Mouse (Mus musculus) CH12.LX (cell line): ENCODE data around the gene Prkci. TPM values are rescaled to one million over a fixed set of nuclear protein-coding genes. Genes with fewer than 3 reads are reported as not detected.

Experiments
- DNase-seq: peaks from one replicate; pipeline ENCODE4 v3.0.0-alpha.2; 2013; ENCODE audit errors: extremely low read depth
- H3K27ac ChIP-seq: 2 replicates; pipeline ENCODE4 v1.5.1; 2012; ENCODE audit warnings: low read depth, mild to moderate bottlenecking, control low read depth, moderate library complexity; ENCODE audit not compliant: insufficient read depth
- H3K27me3 ChIP-seq: replicated peaks from 2 replicates; pipeline ENCODE3; 2012; ENCODE audit warnings: inconsistent platforms
- H3K36me3 ChIP-seq, 2 experiments: replicated peaks in 1 of 2; 2 replicates each; pipeline versions ENCODE3 to v1.6.1; 2012; ENCODE audit warnings: inconsistent platforms in 1 of 2, low read length in 1 of 2, mild to moderate bottlenecking in 1 of 2, mixed read lengths in 1 of 2, moderate library complexity in 1 of 2; ENCODE audit not compliant: control insufficient read depth in 1 of 2, insufficient read depth in 1 of 2
- H3K4me1 ChIP-seq, 2 experiments: 2 replicates each; pipeline ENCODE4 v1.6.1; 2012; ENCODE audit warnings: inconsistent platforms in 1 of 2, moderate library complexity in 1 of 2; ENCODE audit not compliant: insufficient read depth in 2 of 2, control insufficient read depth in 1 of 2
- H3K4me2 ChIP-seq: 2 replicates; pipeline ENCODE4 v1.6.1; 2012; ENCODE audit warnings: low read depth, mild to moderate bottlenecking, control low read depth; ENCODE audit not compliant: poor library complexity, insufficient read depth, severe bottlenecking
- H3K4me3 ChIP-seq, 3 experiments: fragments of 150-350 bp in 1 of 3; sonication (generic) in 1 of 3; replicated peaks in 1 of 3; 2 replicates each; pipeline versions ENCODE3 to v1.5.1; 2011 to 2012; ENCODE audit warnings: low read depth in 2 of 3, low read length in 2 of 3, mild to moderate bottlenecking in 2 of 3, moderate library complexity in 2 of 3, control low read depth in 1 of 3, improper control_type of control experiment in 1 of 3, inconsistent platforms in 1 of 3, mixed read lengths in 1 of 3; ENCODE audit not compliant: poor library complexity in 1 of 3
- H3K79me2 ChIP-seq: replicated peaks from 2 replicates; pipeline ENCODE4 v1.6.1; 2012; ENCODE audit warnings: mild to moderate bottlenecking, moderate library complexity; ENCODE audit not compliant: control insufficient read depth, poor library complexity, insufficient read depth, severe bottlenecking; ENCODE audit errors: extremely low read depth
- H3K9ac ChIP-seq: 2 replicates; pipeline ENCODE4 v1.6.1; 2012; ENCODE audit warnings: low read depth, mild to moderate bottlenecking, control low read depth, moderate library complexity; ENCODE audit not compliant: insufficient read depth
- H3K9me3 ChIP-seq: replicated peaks from 2 replicates; pipeline ENCODE3; 2012; ENCODE audit warnings: low read length, inconsistent platforms, mixed read lengths
- CHD1 ChIP-seq: IDR thresholded peaks from 2 replicates; pipeline ENCODE4 v1.6.1; 2012; ENCODE audit warnings: low read depth, low read length, improper control_type of control experiment, inconsistent platforms
- CHD2 ChIP-seq: IDR thresholded peaks from 2 replicates; pipeline ENCODE4 v1.6.1; 2011; ENCODE audit warnings: low read length, improper control_type of control experiment
- CTCF ChIP-seq, 2 experiments: IDR thresholded peaks in 1 of 2; conservative IDR thresholded peaks in 1 of 2; 2 replicates each; pipeline ENCODE4 v1.5.1; 2011 to 2012; ENCODE audit warnings: low read depth in 2 of 2, low read length in 2 of 2, improper control_type of control experiment in 1 of 2, inconsistent platforms in 1 of 2, mild to moderate bottlenecking in 1 of 2, moderate library complexity in 1 of 2
- E2F4 ChIP-seq: IDR thresholded peaks from 2 replicates; pipeline ENCODE4 v1.6.1; 2011; ENCODE audit warnings: low read depth, low read length, improper control_type of control experiment; ENCODE audit not compliant: insufficient replicate concordance
- ELF1 ChIP-seq: IDR thresholded peaks from 2 replicates; pipeline ENCODE4 v1.6.1; 2014; ENCODE audit warnings: low read depth, mild to moderate bottlenecking, inconsistent platforms, low read length, improper control_type of control experiment
- EP300 ChIP-seq: IDR thresholded peaks from 2 replicates; pipeline ENCODE4 v1.6.1; 2011; ENCODE audit warnings: low read length, improper control_type of control experiment
- ETS1 ChIP-seq: conservative IDR thresholded peaks from 2 replicates; pipeline ENCODE4 v1.6.1; 2012; ENCODE audit warnings: low read depth, mild to moderate bottlenecking, inconsistent platforms, low read length, improper control_type of control experiment, moderate library complexity
- GABPA ChIP-seq: IDR thresholded peaks from 2 replicates; pipeline ENCODE4 v1.6.1; 2012; ENCODE audit warnings: low read depth, low read length, improper control_type of control experiment, inconsistent platforms; ENCODE audit not compliant: insufficient replicate concordance
- IRF4 ChIP-seq: IDR thresholded peaks from 2 replicates; pipeline ENCODE4 v1.6.1; 2014; ENCODE audit warnings: low read depth, mild to moderate bottlenecking, inconsistent platforms, low read length, improper control_type of control experiment
- JUN ChIP-seq: IDR thresholded peaks from 2 replicates; pipeline ENCODE4 v1.6.1; 2011; ENCODE audit warnings: low read depth, mild to moderate bottlenecking, low read length, improper control_type of control experiment, moderate library complexity; ENCODE audit not compliant: insufficient read depth
- JUND ChIP-seq: conservative IDR thresholded peaks from 2 replicates; pipeline ENCODE4 v1.6.1; 2011; ENCODE audit warnings: low read depth, low read length, improper control_type of control experiment
- MAZ ChIP-seq: IDR thresholded peaks from 2 replicates; pipeline ENCODE4 v1.6.1; 2012; ENCODE audit warnings: low read depth, mild to moderate bottlenecking, inconsistent platforms, low read length, improper control_type of control experiment, moderate library complexity
- MXI1 ChIP-seq: IDR thresholded peaks from 2 replicates; pipeline ENCODE4 v1.6.1; 2011; ENCODE audit warnings: mild to moderate bottlenecking, low read depth, low read length, improper control_type of control experiment
- NELFE ChIP-seq: IDR thresholded peaks from 2 replicates; pipeline ENCODE4 v1.6.1; 2011; ENCODE audit warnings: low read depth, low read length, improper control_type of control experiment
- NRF1 ChIP-seq: IDR thresholded peaks from 2 replicates; pipeline ENCODE4 v1.6.1; 2014; ENCODE audit warnings: low read depth, mild to moderate bottlenecking, inconsistent platforms, low read length, improper control_type of control experiment, moderate library complexity
- PAX5 ChIP-seq: IDR thresholded peaks from 2 replicates; pipeline ENCODE4 v1.6.1; 2012; ENCODE audit warnings: low read length, inconsistent platforms, mixed read lengths
- POLR2A ChIP-seq: IDR thresholded peaks from 2 replicates; pipeline ENCODE4 v1.6.1; 2011; ENCODE audit warnings: low read depth, mild to moderate bottlenecking, improper control_type of control experiment, low read length
- RCOR1 ChIP-seq: conservative IDR thresholded peaks from 2 replicates; pipeline ENCODE4 v1.6.1; 2012; ENCODE audit warnings: low read depth, mild to moderate bottlenecking, inconsistent platforms, low read length, improper control_type of control experiment
- SIN3A ChIP-seq: IDR thresholded peaks from 2 replicates; pipeline ENCODE4 v1.6.1; 2012; ENCODE audit warnings: low read length, improper control_type of control experiment, inconsistent platforms
- SMC3 ChIP-seq: IDR thresholded peaks from 2 replicates; pipeline ENCODE4 v1.6.1; 2011; ENCODE audit warnings: low read depth, low read length, improper control_type of control experiment
- TBP ChIP-seq: conservative IDR thresholded peaks from 2 replicates; pipeline ENCODE4 v1.6.1; 2011; ENCODE audit warnings: low read depth, low read length, improper control_type of control experiment
- TCF12 ChIP-seq: IDR thresholded peaks from 2 replicates; pipeline ENCODE4 v1.6.1; 2014; ENCODE audit warnings: low read depth, mild to moderate bottlenecking, inconsistent platforms, low read length, improper control_type of control experiment
- USF1 ChIP-seq: IDR thresholded peaks from 2 replicates; pipeline ENCODE4 v1.6.1; 2014; ENCODE audit warnings: low read depth, mild to moderate bottlenecking, inconsistent platforms, low read length, improper control_type of control experiment
- USF2 ChIP-seq: conservative IDR thresholded peaks from 2 replicates; pipeline ENCODE4 v1.6.1; 2011; ENCODE audit warnings: low read depth, low read length, improper control_type of control experiment
- ZKSCAN1 ChIP-seq: IDR thresholded peaks from 2 replicates; pipeline ENCODE4 v1.6.1; 2012; ENCODE audit warnings: low read depth, inconsistent platforms, low read length, improper control_type of control experiment, borderline replicate concordance
- dilution Hi-C: fragments of 300-500 bp; cut with MboI; formaldehyde crosslinking; loops from 2 replicates; pipeline ENCODE4 v1.14.3; 2020; ENCODE audit warnings: low sequenced_read_pairs; ENCODE audit not compliant: extremely low pct_unique_long_range_greater_than_20kb, extremely low pct_ligation_motif_present
- in situ Hi-C: fragments of 300-500 bp; cut with MboI; formaldehyde crosslinking; loops from 3 replicates; pipeline ENCODE4 v1.14.3; 2019; ENCODE audit warnings: low sequenced_read_pairs, low pct_ligation_motif_present, low pct_unique_long_range_greater_than_20kb, mixed read lengths
- polyA plus RNA-seq: library from polyadenylated mRNA; unstranded; fragments of >175 nt; gene quantifications from 2 replicates; pipeline ENCODE4 v1.2.1, GENCODE M21; 2012; ENCODE audit warnings: low read depth; ENCODE audit not compliant: insufficient read length
- total RNA-seq, 2 experiments: library from RNA; depleted of rRNA; stranded (reverse); fragments of 300-350 nt in 1 of 2; fragments of >200 nt in 1 of 2; gene quantifications; 2 replicates each; pipeline ENCODE4 v1.2.3; 2012 to 2014

Prkci gene
- total and polyA plus RNA-seq, 3 experiments: 14.8 to 17.1 (median 16.7) TPM

DNA sequence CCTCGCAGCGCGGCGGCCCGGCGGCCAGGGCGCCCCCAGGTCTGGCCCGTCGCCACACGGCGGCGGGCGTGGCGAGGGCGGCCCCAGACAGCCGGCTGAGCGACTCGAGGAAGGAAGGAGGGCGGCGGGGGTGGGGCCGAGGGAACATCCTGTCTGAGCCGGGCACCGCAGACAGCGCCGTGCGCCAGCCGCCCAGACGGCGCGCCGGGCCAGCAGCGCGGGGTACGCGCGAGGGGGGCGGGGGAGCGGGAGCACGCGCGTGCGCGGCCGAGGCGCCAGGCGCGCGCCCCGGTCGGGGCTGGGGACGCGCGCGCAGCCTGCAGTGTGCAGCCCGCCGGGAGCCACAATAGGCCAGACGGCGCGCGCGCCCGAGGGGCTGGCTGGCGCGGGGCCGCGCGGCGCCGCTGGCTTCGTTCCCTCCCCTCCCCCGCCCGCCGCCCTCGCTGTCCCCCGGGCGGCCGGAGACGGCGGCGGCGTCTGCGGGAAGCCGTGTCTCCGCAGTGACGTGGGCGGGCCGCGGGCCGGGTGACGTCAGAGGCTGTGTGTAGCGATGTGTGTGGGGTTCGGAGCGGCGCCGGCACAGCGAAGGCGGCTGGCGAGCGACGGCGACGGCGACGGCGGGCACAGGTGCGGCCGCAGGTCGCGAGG lies 99.1 kb downstream of the Prkci start, which contains the start of gene Skil:
TSS of gene Skil (plus strand) at position 528 of the 648 bp plus-strand sequence.
- H3K27me3 ChIP-seq: no peaks in the 10 kb centered on the region
- H3K9ac ChIP-seq: peak within 1 kb of the TSS; percentile 82
- peak; percentile 92 for DNase-seq
- peaks cover 12 to 64% of the 10 kb centered on the region in 2 experiments for H3K4me1 ChIP-seq
- no peaks in the 10 kb centered on the region for H3K9me3 ChIP-seq
- in situ Hi-C loops (no loop called here), dilution Hi-C loops (no loop called here)
- H3K4me3 ChIP-seq: peak within 1 kb of the TSS; percentile 60 to 94 (median 83)
- H3K4me2 ChIP-seq: peak within 1 kb of the TSS; percentile 85
- H3K27ac ChIP-seq: peak within 1 kb of the TSS; percentile 99
- TF ChIP-seq ETS1: peak; percentile 58
- TF ChIP-seq GABPA: no peak
- TF ChIP-seq MXI1: no peak
- TF ChIP-seq SMC3: peak; percentile 11
- peak in 1 of 2 experiments; percentile 6; a peak in 1 of 4 replicates for TF ChIP-seq CTCF (conservative IDR thresholded peaks at IDR 0.05 in 1 of 2, IDR thresholded peaks at IDR 0.05 in 1 of 2; ENCODE audit: low read depth in 2 of 2, low read length in 2 of 2)
- peak; percentile 82 for TF ChIP-seq NRF1
- peak; percentile 47; the same call in 1 of the 2 replicates for TF ChIP-seq POLR2A
- TF ChIP-seq TCF12: peak; percentile 45
- peaks cover 0 to 7% of the 10 kb centered on the region in 2 experiments for H3K36me3 ChIP-seq
- peaks cover 15% of the 10 kb centered on the region for H3K79me2 ChIP-seq

GRCm38 (mm10) chr3:31095179-31095490 lies 99.6 kb downstream of the Prkci start:
- Histone ChIP-seq H3K36me3 (peaks cover 0 to 7% of the 10 kb centered on the region in 2 experiments), H3K4me3 (peak overlapping the region; percentile 60 to 94 (median 83)), H3K4me2 (peak overlapping the region; percentile 85; the same call in 1 of the 2 replicates), H3K4me1 (peaks cover 12 to 64% of the 10 kb centered on the region in 2 experiments), H3K9ac (peak overlapping the region; percentile 78), H3K9me3 (no peaks in the 10 kb centered on the region), H3K79me2 (peaks cover 20% of the 10 kb centered on the region), H3K27me3 (no peaks in the 10 kb centered on the region), H3K27ac (peak overlapping the region; percentile 85)
- DNase-seq: no peak
- dilution Hi-C loops (no loop called here), in situ Hi-C loops (no loop called here)
- TF ChIP-seq JUND: no peak
- TF ChIP-seq NELFE: 0 out of 2 replicates have a peak, but pooled peaks have one; percentile 18

DNA sequence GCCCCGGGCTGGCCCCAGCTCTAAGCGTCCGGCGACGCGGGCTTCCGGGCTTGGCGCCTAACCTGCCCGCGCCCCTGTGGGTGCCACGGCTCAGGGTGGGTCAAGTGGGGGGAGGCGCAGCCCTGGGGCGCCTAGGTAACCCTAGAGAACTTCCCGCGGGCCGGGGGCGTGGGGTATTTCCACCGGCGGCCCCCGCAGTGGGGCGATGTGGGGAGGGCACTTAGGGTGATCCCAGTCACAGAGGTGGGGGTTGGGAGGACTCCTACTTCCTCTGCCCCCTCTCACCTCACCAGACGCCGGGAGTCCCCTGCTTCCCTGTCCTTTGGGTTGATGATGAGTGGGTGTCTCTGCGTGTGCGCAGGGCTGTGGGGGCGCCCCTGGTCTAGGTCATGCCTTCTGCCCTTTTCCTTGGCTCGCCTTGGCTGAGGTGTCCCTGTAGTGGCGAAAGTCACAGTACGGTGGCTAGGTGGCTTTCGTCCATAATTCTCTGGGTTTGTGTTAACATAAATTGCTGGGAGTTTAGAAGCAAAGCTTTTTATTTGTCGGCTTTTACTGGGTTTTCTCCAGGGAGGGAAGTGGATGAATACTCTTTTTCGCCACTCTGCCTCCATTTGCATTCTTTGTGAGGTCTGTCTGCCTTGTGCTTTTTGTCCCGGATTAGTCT lies 100.1 kb downstream of the Prkci start:
- H3K79me2 ChIP-seq: peaks cover 22% of the 10 kb centered on the region
- peaks cover 0 to 7% of the 10 kb centered on the region in 2 experiments for H3K36me3 ChIP-seq
- peak overlapping the region; percentile 85 for H3K27ac ChIP-seq
- in situ Hi-C loops: no loop called here
- peaks cover 9 to 64% of the 10 kb centered on the region in 2 experiments for H3K4me1 ChIP-seq
- peak overlapping the region; percentile 85 for H3K4me2 ChIP-seq
- dilution Hi-C loops: no loop called here
- peak overlapping the region; percentile 60 to 94 (median 83) for H3K4me3 ChIP-seq
- no peaks in the 10 kb centered on the region for H3K27me3 ChIP-seq
- no peaks in the 10 kb centered on the region for H3K9me3 ChIP-seq
- peak overlapping the region; percentile 78 for H3K9ac ChIP-seq
- peak; percentile 82 for DNase-seq
- TF ChIP-seq USF2 (no peak), RCOR1 (no peak), CHD2 (peak; percentile 81), MAZ (peak; percentile 93; the same call in 1 of the 2 replicates), SIN3A (peak; percentile 57; the same call in 1 of the 2 replicates), CHD1 (no peak), ETS1 (peak; percentile 91), ZKSCAN1 (no peak), IRF4 (peak; percentile 71), JUN (no peak), PAX5 (no peak), USF1 (no peak), EP300 (no peak), ELF1 (peak; percentile 75), TBP (0 out of 2 replicates have a peak, but pooled peaks have one; percentile 23), E2F4 (no peak)
